Mouse (Mus musculus): ENCODE results near the gene 1700025B11Rik. TPM values are rescaled to one million over a fixed set of nuclear protein-coding genes. Genes with fewer than 3 reads are reported as not detected.
"Not testable (repeated sequence)": the region's sequence is repeated elsewhere in the genome, so short reads cannot be mapped to it uniquely, and the experiment has no call there.

1700025B11Rik gene
- polyA plus RNA-seq, 1 experiment from 2014 or later = not detected

GRCm38 (mm10) chr15:77539221-77539620 is 22.5 kb downstream of the 1700025B11Rik start:
- not testable (repeated sequence) for H3K9ac ChIP-seq; H3K4me3 ChIP-seq; H3K27ac ChIP-seq; H3K4me2 ChIP-seq; H3K27me3 ChIP-seq; ATAC-seq (ENCODE audit: insufficient number of reproducible peaks, low FRiP score, low TSS enrichment, low read depth); H3K9me3 ChIP-seq; H3K36me3 ChIP-seq; H3K4me1 ChIP-seq
- WGBS = 36% methylated on average over 1 of the region's 1 CpGs

GRCm38 (mm10) chr15:77533216-77533615 is 28.5 kb downstream of the 1700025B11Rik start, which contains the start of gene Apol7c:
Gene Apol7c (minus strand): TSS chr15:77533316.
- Histone ChIP-seq H3K36me3 (no peaks in the 10 kb centered on the region), H3K27me3 (no peaks in the 10 kb centered on the region), H3K4me3 (no peak within 1 kb of the TSS), H3K27ac (no peak within 1 kb of the TSS), H3K9ac (no peak within 1 kb of the TSS), H3K9me3 (no peaks in the 10 kb centered on the region), H3K4me2 (no peak within 1 kb of the TSS), H3K4me1 (no peaks in the 10 kb centered on the region)
- ATAC-seq (ENCODE audit: insufficient number of reproducible peaks, low FRiP score, low TSS enrichment, low read depth) = no peak

- H3K9me3 ChIP-seq; H3K4me1 ChIP-seq; H3K4me2 ChIP-seq; H3K27ac ChIP-seq; H3K27me3 ChIP-seq; H3K4me3 ChIP-seq; ATAC-seq (ENCODE audit: insufficient number of reproducible peaks, low FRiP score, low TSS enrichment, low read depth); H3K9ac ChIP-seq; H3K36me3 ChIP-seq: not testable (repeated sequence)
- 20% methylated on average over 6 of the region's 6 CpGs for WGBS
Measured at GRCm38 (mm10) chr15:77523186-77523843, 38.4 kb downstream of the 1700025B11Rik start.

GRCm38 (mm10) chr15:77520596-77520995 is 41.1 kb downstream of the 1700025B11Rik start:
- H3K9ac ChIP-seq; H3K4me2 ChIP-seq; H3K27ac ChIP-seq; H3K4me3 ChIP-seq; H3K9me3 ChIP-seq; H3K27me3 ChIP-seq; H3K4me1 ChIP-seq; H3K36me3 ChIP-seq; ATAC-seq (ENCODE audit: insufficient number of reproducible peaks, low FRiP score, low TSS enrichment, low read depth): not testable (repeated sequence)
- 63% methylated on average over 4 of the region's 4 CpGs for WGBS

Other genes with a start within 250 kb of the 1700025B11Rik start
- gene Apol7a, start 162.8 kb downstream of the 1700025B11Rik start, polyA plus RNA-seq (2015; fragmentation: Nextera tagmentation; extraction: Ambion mirVana) = 0.51 and 0.65 TPM in 2 replicates
- 0.14 TPM in 1 of 2 replicates, not detected in the other for gene Apol9a, start 150.8 kb downstream of the 1700025B11Rik start, polyA plus RNA-seq (2015; fragmentation: Nextera tagmentation; extraction: Ambion mirVana)
- gene Apol7b, start 114.4 kb downstream of the 1700025B11Rik start, polyA plus RNA-seq (2015; fragmentation: Nextera tagmentation; extraction: Ambion mirVana) = 0.09 TPM in 1 of 2 replicates, not detected in the other
- not detected in 2 replicates for gene Apol10a, start 84.8 kb downstream of the 1700025B11Rik start, polyA plus RNA-seq (2015; fragmentation: Nextera tagmentation; extraction: Ambion mirVana)
- not detected in 2 replicates for gene Apol11a, start 53.6 kb downstream of the 1700025B11Rik start, polyA plus RNA-seq (2015; fragmentation: Nextera tagmentation; extraction: Ambion mirVana)
- not detected in 2 replicates for gene Apol7c, start 28.6 kb downstream of the 1700025B11Rik start, polyA plus RNA-seq (2015; fragmentation: Nextera tagmentation; extraction: Ambion mirVana)
- gene Apol10b, start 34.2 kb upstream of the 1700025B11Rik start, polyA plus RNA-seq (2015; fragmentation: Nextera tagmentation; extraction: Ambion mirVana) = 0.12 TPM in 2 replicates
- gene Gm36245, start 37.4 kb upstream of the 1700025B11Rik start, polyA plus RNA-seq (2015; fragmentation: Nextera tagmentation; extraction: Ambion mirVana) = not detected in 2 replicates
- gene Apol11b, start 81.4 kb upstream of the 1700025B11Rik start, polyA plus RNA-seq (2015; fragmentation: Nextera tagmentation; extraction: Ambion mirVana) = 0.19 TPM in 1 of 2 replicates, not detected in the other
- 0.09 and 0.13 TPM in 2 replicates for gene Apol7e, start 137.0 kb upstream of the 1700025B11Rik start, polyA plus RNA-seq (2015; fragmentation: Nextera tagmentation; extraction: Ambion mirVana)
- gene Apol9b, start 167.1 kb upstream of the 1700025B11Rik start, polyA plus RNA-seq (2015; fragmentation: Nextera tagmentation; extraction: Ambion mirVana) = 0.12 and 0.22 TPM in 2 replicates
- gene Apol8, start 195.1 kb upstream of the 1700025B11Rik start, polyA plus RNA-seq (2015; fragmentation: Nextera tagmentation; extraction: Ambion mirVana) = 0.14 and 0.15 TPM in 2 replicates